Mouse (Mus musculus) right cerebral cortex, adult 18-20 months (tissue): Measurements from ENCODE around the gene Gm136.
A peak's percentile ranks its signal among the peaks of the same experiment; 100 is the strongest.
"Not testable (repeated sequence)": the region's sequence is repeated elsewhere in the genome, so short reads cannot be mapped to it uniquely, and the experiment has no call there.

Experiments used
- DNase-seq: peaks from one replicate; pipeline ENCODE4 v3.0.0; 2022; ENCODE audit warnings: mixed read lengths

Gene Gm136

GRCm38 (mm10) chr4:34756163-34756562 lies at the start of gene Gm136:
Gene Gm136 (minus strand): TSS chr4:34756263.
- DNase-seq, result no peak

- no peak for DNase-seq
These were observed 45.3 kb upstream of the Gm136 start for GRCm38 (mm10) chr4:34801166-34802034.

- DNase-seq, result no peak
These were observed 41.9 kb upstream of the Gm136 start for GRCm38 (mm10) chr4:34798005-34798404.

- no peak for DNase-seq
These were observed 41.4 kb upstream of the Gm136 start for GRCm38 (mm10) chr4:34797294-34797983.

- DNase-seq, result no peak
These were observed 40.2 kb upstream of the Gm136 start for GRCm38 (mm10) chr4:34796294-34796693.

GRCm38 (mm10) chr4:34786476-34786875 lies 30.4 kb upstream of the Gm136 start:
- no peak for DNase-seq

- DNase-seq, result no peak
These were observed 29.6 kb upstream of the Gm136 start for GRCm38 (mm10) chr4:34785646-34786045.

GRCm38 (mm10) chr4:34784865-34785264 lies 28.8 kb upstream of the Gm136 start:
- no peak for DNase-seq

GRCm38 (mm10) chr4:34782730-34783129 lies 26.7 kb upstream of the Gm136 start:
- DNase-seq, result no peak

GRCm38 (mm10) chr4:34777677-34778527 lies 21.8 kb upstream of the Gm136 start, which contains the start of gene Smim8:
Gene Smim8 (minus strand): TSS chr4:34778423.
- peak; percentile 89 for DNase-seq

GRCm38 (mm10) chr4:34771652-34772371 lies 15.7 kb upstream of the Gm136 start:
- no peak for DNase-seq

GRCm38 (mm10) chr4:34749236-34749635 lies 6.8 kb downstream of the Gm136 start:
- no peak for DNase-seq

GRCm38 (mm10) chr4:34734461-34734860 lies 21.6 kb downstream of the Gm136 start:
- no peak for DNase-seq

- not testable (repeated sequence) for DNase-seq
These were observed 22.6 kb downstream of the Gm136 start for GRCm38 (mm10) chr4:34733415-34733814.

- peak; percentile 43 for DNase-seq
These were observed 26.2 kb downstream of the Gm136 start, which contains the start of gene Cfap206 for GRCm38 (mm10) chr4:34729851-34730341. Gene Cfap206 (minus strand): TSS chr4:34730206.

GRCm38 (mm10) chr4:34725710-34726109 lies 30.4 kb downstream of the Gm136 start:
- DNase-seq, result not testable (repeated sequence)

- no peak for DNase-seq
These were observed 31.8 kb downstream of the Gm136 start for GRCm38 (mm10) chr4:34724306-34724705.

GRCm38 (mm10) chr4:34723186-34723585 lies 32.9 kb downstream of the Gm136 start:
- no peak for DNase-seq

GRCm38 (mm10) chr4:34720127-34720895 lies 35.8 kb downstream of the Gm136 start:
- no peak for DNase-seq

GRCm38 (mm10) chr4:34719421-34719820 lies 36.6 kb downstream of the Gm136 start:
- DNase-seq, result no peak

- DNase-seq, result no peak
These were observed 41.0 kb downstream of the Gm136 start for GRCm38 (mm10) chr4:34715062-34715461.
